Mouse (Mus musculus) hindbrain, embryonic 15.5 days (tissue): ENCODE data around the gene Rfc5. TPM values are rescaled to one million over a fixed set of nuclear protein-coding genes. Genes with fewer than 3 reads are reported as not detected.
A peak's percentile ranks its signal among the peaks of the same experiment; 100 is the strongest.

Experiments used
- ATAC-seq: fragments of 200-750 bp; cut with Nextera tagmentation; 2 replicates; pipeline ENCODE4 v1.8.0; 2017; ENCODE audit warnings: low read depth, moderate number of reproducible peaks, moderate TSS enrichment; ENCODE audit not compliant: low FRiP score
- H3K27ac ChIP-seq: fragments of 300-500 bp; sonication (generic); replicated peaks from 2 replicates; pipeline ENCODE4 v1.5.1; 2015; ENCODE audit warnings: mild to moderate bottlenecking, inconsistent platforms
- H3K27me3 ChIP-seq: fragments of 300-500 bp; sonication (generic); 2 replicates; pipeline ENCODE4 v1.6.1; 2015; ENCODE audit warnings: control low read depth, inconsistent platforms
- H3K36me3 ChIP-seq: fragments of 300-500 bp; sonication (generic); 2 replicates; pipeline ENCODE4 v1.6.1; 2015; ENCODE audit warnings: control low read depth, inconsistent platforms
- H3K4me1 ChIP-seq: fragments of 300-500 bp; sonication (generic); replicated peaks from 2 replicates; pipeline ENCODE4 v1.6.1; 2015; ENCODE audit warnings: control low read depth, inconsistent platforms
- H3K4me2 ChIP-seq: fragments of 300-500 bp; sonication (generic); 2 replicates; pipeline ENCODE4 v1.6.1; 2015; ENCODE audit warnings: moderate library complexity, mild to moderate bottlenecking, inconsistent platforms
- H3K4me3 ChIP-seq: fragments of 300-500 bp; sonication (generic); 2 replicates; pipeline ENCODE4 v1.5.1; 2015; ENCODE audit warnings: mild to moderate bottlenecking, inconsistent platforms
- H3K9ac ChIP-seq: fragments of 300-500 bp; sonication (generic); 2 replicates; pipeline ENCODE4 v1.6.1; 2015; ENCODE audit warnings: inconsistent platforms
- H3K9me3 ChIP-seq: fragments of 300-500 bp; sonication (generic); 2 replicates; pipeline ENCODE4 v1.6.1; 2016; ENCODE audit warnings: control low read depth, inconsistent platforms
- WGBS: fragments of 180-500 bp; shearing (Covaris S2); methylation state at CpG from one replicate; pipeline ENCODE4 v1.1.7; 2015; 5-methylcytosine and 5-hydroxymethylcytosine counted together
- polyA plus RNA-seq: library from polyadenylated mRNA; unstranded; fragments of >200 nt; fragmentation: Nextera tagmentation; extraction: Ambion mirVana; gene quantifications from 2 replicates; pipeline ENCODE4 v1.2.1, GENCODE M21; 2015

Gene Rfc5
- polyA plus RNA-seq, 1 experiment from 2014 or later: 30.2 TPM

GRCm38 (mm10) chr5:117358248-117358630, 30.6 kb downstream of the Rfc5 start:
- H3K36me3 ChIP-seq: no peaks in the 10 kb centered on the region
- WGBS: 3% methylated on average over 6 of the region's 6 CpGs
- peak overlapping the region; percentile 96 for H3K9ac ChIP-seq
- peak overlapping the region; percentile 97 for H3K4me3 ChIP-seq
- no peaks in the 10 kb centered on the region for H3K9me3 ChIP-seq
- no peak for ATAC-seq
- peaks cover 52% of the 10 kb centered on the region for H3K4me1 ChIP-seq
- H3K27me3 ChIP-seq: no peaks in the 10 kb centered on the region
- peak overlapping the region; percentile 93 for H3K27ac ChIP-seq
- H3K4me2 ChIP-seq: peak overlapping the region; percentile 96

- no peaks in the 10 kb centered on the region for H3K9me3 ChIP-seq
- peak; percentile 74 for ATAC-seq
- peak overlapping the region; percentile 96 for H3K9ac ChIP-seq
- no peaks in the 10 kb centered on the region for H3K36me3 ChIP-seq
- H3K4me3 ChIP-seq: peak overlapping the region; percentile 97
- H3K27ac ChIP-seq: peak overlapping the region; percentile 93
- peaks cover 48% of the 10 kb centered on the region for H3K4me1 ChIP-seq
- H3K27me3 ChIP-seq: no peaks in the 10 kb centered on the region
- peak overlapping the region; percentile 96 for H3K4me2 ChIP-seq
- 0% methylated on average over 38 of the region's 49 CpGs for WGBS
Measured at GRCm38 (mm10) chr5:117357478-117358247, 31.2 kb downstream of the Rfc5 start.

GRCm38 (mm10) chr5:117357129-117357477, 31.7 kb downstream of the Rfc5 start, which contains the start of gene Wsb2:
Gene Wsb2 (plus strand): TSS chr5:117357304.
- peak within 1 kb of the TSS; percentile 97 for H3K4me3 ChIP-seq
- H3K4me1 ChIP-seq: peaks cover 47% of the 10 kb centered on the region
- peak within 1 kb of the TSS; percentile 96 for H3K4me2 ChIP-seq
- peak; percentile 72 for ATAC-seq
- H3K9ac ChIP-seq: peak within 1 kb of the TSS; percentile 96
- no peaks in the 10 kb centered on the region for H3K27me3 ChIP-seq
- WGBS: 2% methylated on average over 11 of the region's 54 CpGs
- peak within 1 kb of the TSS; percentile 93 for H3K27ac ChIP-seq
- no peaks in the 10 kb centered on the region for H3K36me3 ChIP-seq
- H3K9me3 ChIP-seq: no peaks in the 10 kb centered on the region

GRCm38 (mm10) chr5:117356365-117357128, 32.3 kb downstream of the Rfc5 start:
- no peaks in the 10 kb centered on the region for H3K27me3 ChIP-seq
- H3K4me1 ChIP-seq: peaks cover 47% of the 10 kb centered on the region
- H3K4me2 ChIP-seq: peak overlapping the region; percentile 96
- H3K9ac ChIP-seq: peak overlapping the region; percentile 96
- no peaks in the 10 kb centered on the region for H3K9me3 ChIP-seq
- peak overlapping the region; percentile 97 for H3K4me3 ChIP-seq
- no peaks in the 10 kb centered on the region for H3K36me3 ChIP-seq
- peak overlapping the region; percentile 93 for H3K27ac ChIP-seq
- peak; percentile 53 for ATAC-seq
- under 1% methylated on average over 24 of the region's 24 CpGs for WGBS

- peak overlapping the region; percentile 97 for H3K4me3 ChIP-seq
- peaks cover 42% of the 10 kb centered on the region for H3K4me1 ChIP-seq
- H3K27me3 ChIP-seq: no peaks in the 10 kb centered on the region
- no peaks in the 10 kb centered on the region for H3K9me3 ChIP-seq
- 50% methylated on average over 14 of the region's 14 CpGs for WGBS
- ATAC-seq: no peak
- peak overlapping the region; percentile 96 for H3K4me2 ChIP-seq
- H3K36me3 ChIP-seq: no peaks in the 10 kb centered on the region
- H3K27ac ChIP-seq: peak overlapping the region; percentile 93
- no peak overlapping the region for H3K9ac ChIP-seq
Measured at GRCm38 (mm10) chr5:117355648-117356303, 33.1 kb downstream of the Rfc5 start.

GRCm38 (mm10) chr5:117354121-117354520, 34.7 kb downstream of the Rfc5 start:
- Histone ChIP-seq H3K4me1 (peaks cover 25% of the 10 kb centered on the region), H3K4me2 (no peak overlapping the region), H3K27me3 (no peaks in the 10 kb centered on the region), H3K9me3 (no peaks in the 10 kb centered on the region), H3K27ac (no peak overlapping the region), H3K4me3 (no peak overlapping the region), H3K9ac (no peak overlapping the region), H3K36me3 (no peaks in the 10 kb centered on the region)
- 80% methylated on average over 8 of the region's 8 CpGs for WGBS
- ATAC-seq: no peak

GRCm38 (mm10) chr5:117348279-117348678, 40.6 kb downstream of the Rfc5 start:
- Histone ChIP-seq H3K9me3 (no peaks in the 10 kb centered on the region), H3K36me3 (no peaks in the 10 kb centered on the region), H3K27me3 (no peaks in the 10 kb centered on the region), H3K4me3 (0 out of 2 replicates have a peak overlapping the region, but pooled peaks have one; percentile 9), H3K4me1 (no peaks in the 10 kb centered on the region), H3K27ac (no peak overlapping the region), H3K4me2 (0 out of 2 replicates have a peak overlapping the region, but pooled peaks have one; percentile 22), H3K9ac (no peak overlapping the region)
- WGBS: 20% methylated on average over 19 of the region's 19 CpGs
- ATAC-seq: peak; percentile 45; the same call in 1 of the 2 replicates

- Histone ChIP-seq H3K4me1 (no peaks in the 10 kb centered on the region), H3K27ac (no peak overlapping the region), H3K4me3 (no peak overlapping the region), H3K36me3 (no peaks in the 10 kb centered on the region), H3K9ac (no peak overlapping the region), H3K9me3 (no peaks in the 10 kb centered on the region), H3K4me2 (0 out of 2 replicates have a peak overlapping the region, but pooled peaks have one; percentile 22), H3K27me3 (no peaks in the 10 kb centered on the region)
- WGBS: 89% methylated on average over 2 of the region's 2 CpGs
- ATAC-seq: no peak
Measured at GRCm38 (mm10) chr5:117347838-117348237, 41.0 kb downstream of the Rfc5 start.

- Histone ChIP-seq H3K9ac (no peak overlapping the region), H3K27ac (no peak overlapping the region), H3K4me1 (no peaks in the 10 kb centered on the region), H3K4me2 (no peak overlapping the region), H3K4me3 (no peak overlapping the region), H3K27me3 (no peaks in the 10 kb centered on the region), H3K9me3 (no peaks in the 10 kb centered on the region), H3K36me3 (no peaks in the 10 kb centered on the region)
- 80% methylated on average over 5 of the region's 5 CpGs for WGBS
- ATAC-seq: no peak
Measured at GRCm38 (mm10) chr5:117347011-117347410, 41.8 kb downstream of the Rfc5 start.

DNA sequence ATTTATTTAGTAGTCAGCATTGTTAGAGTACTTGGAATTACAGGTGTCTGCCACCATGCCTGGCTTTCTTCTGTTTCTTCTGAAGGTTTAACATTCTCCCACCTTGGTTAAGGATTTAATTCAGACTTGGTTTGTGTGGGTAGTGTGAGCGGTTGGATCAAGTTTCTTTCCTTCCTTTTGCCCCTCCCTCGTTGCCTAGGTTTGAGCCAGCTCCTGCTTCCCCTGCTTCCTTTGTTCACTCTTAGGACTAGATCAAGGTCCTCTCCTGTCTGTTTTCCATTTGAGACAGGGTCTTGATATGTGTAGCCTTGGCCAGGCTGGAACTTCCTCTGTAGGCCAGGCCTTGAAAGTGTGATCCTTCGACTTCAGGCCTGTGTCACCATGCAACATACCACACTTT, 42.6 kb downstream of the Rfc5 start:
- ATAC-seq: no peak
- H3K9ac ChIP-seq: no peak overlapping the region
- no peaks in the 10 kb centered on the region for H3K27me3 ChIP-seq
- no peaks in the 10 kb centered on the region for H3K36me3 ChIP-seq
- no peak overlapping the region for H3K27ac ChIP-seq
- H3K4me1 ChIP-seq: no peaks in the 10 kb centered on the region
- H3K9me3 ChIP-seq: no peaks in the 10 kb centered on the region
- no peak overlapping the region for H3K4me3 ChIP-seq
- H3K4me2 ChIP-seq: no peak overlapping the region
- WGBS: 61% methylated on average over 3 of the region's 3 CpGs

DNA sequence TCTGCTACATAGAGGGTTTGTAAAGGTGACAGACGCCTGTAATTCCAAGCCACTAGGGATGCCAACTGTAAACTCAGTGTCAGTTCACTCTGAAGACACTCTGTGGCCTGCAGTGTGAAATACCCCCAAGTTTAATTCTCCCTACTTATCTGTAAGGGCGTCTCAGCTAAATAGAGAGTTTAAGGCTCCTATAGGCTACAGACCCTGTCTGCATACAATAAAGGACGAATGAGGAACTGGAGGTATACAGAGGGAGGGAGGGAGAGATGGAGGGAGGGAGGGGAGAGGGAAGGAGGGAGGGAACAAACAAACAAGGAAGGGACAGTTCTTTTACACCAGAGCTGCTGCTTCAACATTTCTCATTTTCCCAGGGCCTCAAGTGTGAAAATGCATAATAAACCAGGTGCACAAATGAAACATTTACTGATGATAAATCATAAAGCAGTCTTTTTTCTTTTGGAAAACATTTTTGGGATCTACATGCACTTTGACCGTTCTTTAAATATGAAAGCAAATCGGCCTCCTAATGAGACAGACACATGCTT, 43.3 kb downstream of the Rfc5 start:
- no peaks in the 10 kb centered on the region for H3K36me3 ChIP-seq
- H3K4me2 ChIP-seq: no peak overlapping the region
- H3K9me3 ChIP-seq: no peaks in the 10 kb centered on the region
- H3K27me3 ChIP-seq: no peaks in the 10 kb centered on the region
- no peak overlapping the region for H3K9ac ChIP-seq
- WGBS: 80% methylated on average over 5 of the region's 5 CpGs
- no peak overlapping the region for H3K4me3 ChIP-seq
- no peaks in the 10 kb centered on the region for H3K4me1 ChIP-seq
- H3K27ac ChIP-seq: no peak overlapping the region
- ATAC-seq: no peak
